13 mouse cellular contexts compared by ENCODE assay signal in genomic region chr7:65279277-65279676, GRCm38 (mm10).
A peak's percentile ranks its signal among the peaks of the same experiment; 100 is the strongest.
DNase-seq lines count a peak whose midpoint lies in the region; ATAC-seq lines count a peak whose summit lies in the region.
"Had no signal": no experiment of that assay in that cellular context is flagged by ENCODE, and none has a peak within 500 bp of the region (broad histone marks: within the 10 kb centered on the region; RNA-seq: fewer than 3 reads in every experiment).

No protein-coding gene starts in this region.

- no peak for ATAC-seq in liver, embryonic 11.5 days (replicated peaks; ENCODE audit: low FRiP score)
- peak; percentile 38 for ATAC-seq in hindbrain, embryonic 13.5 days (ENCODE audit: low FRiP score)
- ATAC-seq in neural tube, embryonic 14.5 days (ENCODE audit: low read depth) = peak; percentile 53
- ATAC-seq: midbrain, embryonic 15.5 days had no signal

- no peaks in the 10 kb centered on the region for H3K27me3 ChIP-seq in liver, embryonic 11.5 days (replicated peaks; ENCODE audit: control insufficient read depth, insufficient read depth, low read length)
- H3K27me3 ChIP-seq in hindbrain, embryonic 13.5 days = no peaks in the 10 kb centered on the region
- H3K27me3 ChIP-seq in neural tube, embryonic 14.5 days (ENCODE audit: control insufficient read depth, insufficient read depth, low read length) = no peaks in the 10 kb centered on the region
- no peaks in the 10 kb centered on the region; the same call in 1 of the 2 replicates for H3K27me3 ChIP-seq in heart, embryonic 10.5 days (ENCODE audit: insufficient read depth, poor library complexity, severe bottlenecking)
- H3K27me3 ChIP-seq: liver, embryonic 15.5 days; midbrain, embryonic 15.5 days had no signal

- 72% methylated on average over 13 of the region's 13 CpGs for WGBS in liver, embryonic 11.5 days
- 49% methylated on average over 13 of the region's 13 CpGs for WGBS in hindbrain, embryonic 13.5 days
- 42% methylated on average over 13 of the region's 13 CpGs for WGBS in neural tube, embryonic 14.5 days
- WGBS in heart, embryonic 10.5 days = 78% methylated on average over 13 of the region's 13 CpGs

- no peak overlapping the region for H3K9ac ChIP-seq in liver, embryonic 11.5 days (ENCODE audit: low read depth, low read length)
- no peak overlapping the region for H3K9ac ChIP-seq in hindbrain, embryonic 13.5 days
- no peak overlapping the region for H3K9ac ChIP-seq in neural tube, embryonic 14.5 days (replicated peaks; ENCODE audit: low read depth, low read length)
- H3K9ac ChIP-seq: liver, embryonic 15.5 days; midbrain, embryonic 15.5 days had no signal

- H3K4me1 ChIP-seq in liver, embryonic 11.5 days (replicated peaks; ENCODE audit: control insufficient read depth, insufficient read depth, low read length) = no peaks in the 10 kb centered on the region
- peaks cover 27% of the 10 kb centered on the region for H3K4me1 ChIP-seq in hindbrain, embryonic 13.5 days (replicated peaks)
- no peaks in the 10 kb centered on the region for H3K4me1 ChIP-seq in neural tube, embryonic 14.5 days (ENCODE audit: control insufficient read depth, insufficient read depth, low read length)
- peaks cover 3% of the 10 kb centered on the region; the same call in 1 of the 2 replicates for H3K4me1 ChIP-seq in heart, embryonic 10.5 days
- H3K4me1 ChIP-seq: liver, embryonic 15.5 days had no signal

- no peaks in the 10 kb centered on the region for H3K9me3 ChIP-seq in liver, embryonic 11.5 days (ENCODE audit: control insufficient read depth, low read length)
- H3K9me3 ChIP-seq in hindbrain, embryonic 13.5 days = no peaks in the 10 kb centered on the region
- no peaks in the 10 kb centered on the region for H3K9me3 ChIP-seq in neural tube, embryonic 14.5 days (ENCODE audit: control insufficient read depth, low read length)
- H3K9me3 ChIP-seq in heart, embryonic 10.5 days = no peaks in the 10 kb centered on the region
- H3K9me3 ChIP-seq: liver, embryonic 15.5 days; midbrain, embryonic 15.5 days had no signal

- no peak overlapping the region for H3K4me2 ChIP-seq in liver, embryonic 11.5 days
- H3K4me2 ChIP-seq in hindbrain, embryonic 13.5 days = no peak overlapping the region
- no peak overlapping the region for H3K4me2 ChIP-seq in neural tube, embryonic 14.5 days (ENCODE audit: low read depth, low read length)
- H3K4me2 ChIP-seq: liver, embryonic 15.5 days; midbrain, embryonic 15.5 days had no signal

- H3K4me3 ChIP-seq in liver, embryonic 11.5 days (ENCODE audit: low read depth, low read length) = no peak overlapping the region
- no peak overlapping the region for H3K4me3 ChIP-seq in hindbrain, embryonic 13.5 days
- no peak overlapping the region for H3K4me3 ChIP-seq in neural tube, embryonic 14.5 days (ENCODE audit: low read depth, low read length)
- no peak overlapping the region for H3K4me3 ChIP-seq in heart, embryonic 10.5 days
- H3K4me3 ChIP-seq: heart, adult 2 months; liver, embryonic 15.5 days; midbrain, embryonic 15.5 days had no signal

- H3K27ac ChIP-seq in liver, embryonic 11.5 days (ENCODE audit: low read depth, low read length) = no peak overlapping the region
- H3K27ac ChIP-seq in hindbrain, embryonic 13.5 days = peak overlapping the region; percentile 77
- peak overlapping the region; percentile 55; the same call in 1 of the 2 replicates for H3K27ac ChIP-seq in neural tube, embryonic 14.5 days (ENCODE audit: low read depth, low read length)
- H3K27ac ChIP-seq in heart, embryonic 10.5 days = no peak overlapping the region
- H3K27ac ChIP-seq: heart, adult 2 months; liver, embryonic 15.5 days; midbrain, embryonic 15.5 days had no signal

- DNase-seq in embryo, embryonic 11.5 days (ENCODE audit: low read depth, low spot score) = peak; percentile 13
- DNase-seq in embryo, embryonic 9.5 days (ENCODE audit: extremely low spot score) = no peak
- DNase-seq in liver, embryonic 11.5 days (ENCODE audit: low spot score) = peak; percentile 23
- DNase-seq in liver = no peak
- DNase-seq in kidney, adult 11 months = no peak
- DNase-seq in heart, embryonic 10.5 days (ENCODE audit: low spot score) = no peak
- DNase-seq: adrenal gland, adult 8-10 months; cerebellum, adult 18-20 months; heart, adult 2 months had no signal

- no peaks in the 10 kb centered on the region for H3K36me3 ChIP-seq in liver, embryonic 11.5 days (ENCODE audit: control insufficient read depth, insufficient read depth, low read length)
- H3K36me3 ChIP-seq in hindbrain, embryonic 13.5 days = no peaks in the 10 kb centered on the region
- H3K36me3 ChIP-seq in neural tube, embryonic 14.5 days (ENCODE audit: control insufficient read depth, insufficient read depth, low read length) = no peaks in the 10 kb centered on the region
- H3K36me3 ChIP-seq in heart, embryonic 10.5 days = no peaks in the 10 kb centered on the region
- H3K36me3 ChIP-seq: liver, embryonic 15.5 days; midbrain, embryonic 15.5 days had no signal

Comparison
In these comparisons a context has a peak if more than half of its experiments do, and no peak if none do; other contexts are left out.
1. DNase-seq: peak in embryo, embryonic 11.5 days (single experiment) and liver, embryonic 11.5 days (single experiment); none in embryo, embryonic 9.5 days (single experiment), liver (single experiment), kidney, adult 11 months (single experiment) and heart, embryonic 10.5 days (single experiment).
2. H3K27ac ChIP-seq: peak in hindbrain, embryonic 13.5 days (single experiment) and neural tube, embryonic 14.5 days (single experiment); none in liver, embryonic 11.5 days (single experiment) and heart, embryonic 10.5 days (single experiment).